Mouse (Mus musculus) layer of hippocampus, adult 2 months (tissue): Measurements from ENCODE around the gene Tbc1d30. TPM values are rescaled to one million over a fixed set of nuclear protein-coding genes. Genes with fewer than 3 reads are reported as not detected.

Experiments used
- DNase-seq, 2 experiments: peaks; one replicate each; pipeline ENCODE4 v3.0.0; 2022; ENCODE audit warnings: low spot score in 2 of 2
- H3K27ac ChIP-seq: fragments of 200-600 bp; 2 replicates; pipeline ENCODE4 v1.8.1; 2022
- H3K4me3 ChIP-seq: fragments of 200-600 bp; 2 replicates; pipeline ENCODE4 v1.8.1; 2022; ENCODE audit warnings: mild to moderate bottlenecking
- CTCF ChIP-seq: fragments of 200-600 bp; conservative IDR thresholded peaks from 2 replicates; pipeline ENCODE4 v1.8.1; 2022; ENCODE audit warnings: antibody characterized with exemption, mild to moderate bottlenecking, moderate library complexity
- total RNA-seq, 2 experiments: library from RNA; stranded (reverse); gene quantifications; 2 replicates each; pipeline ENCODE4 v1.2.3; 2021

Gene Tbc1d30
- total RNA-seq, 2 experiments from 2014 or later: 37.0 to 37.2 TPM

GRCm38 (mm10) chr10:121239065-121239464, 112.0 kb downstream of the Tbc1d30 start:
- H3K27ac ChIP-seq: no peak overlapping the region
- no peak for TF ChIP-seq CTCF
- no peak overlapping the region for H3K4me3 ChIP-seq
- DNase-seq: no peak

- TF ChIP-seq CTCF: no peak
- DNase-seq: no peak
Observed at GRCm38 (mm10) chr10:121238551-121238950, 112.5 kb downstream of the Tbc1d30 start.

DNA sequence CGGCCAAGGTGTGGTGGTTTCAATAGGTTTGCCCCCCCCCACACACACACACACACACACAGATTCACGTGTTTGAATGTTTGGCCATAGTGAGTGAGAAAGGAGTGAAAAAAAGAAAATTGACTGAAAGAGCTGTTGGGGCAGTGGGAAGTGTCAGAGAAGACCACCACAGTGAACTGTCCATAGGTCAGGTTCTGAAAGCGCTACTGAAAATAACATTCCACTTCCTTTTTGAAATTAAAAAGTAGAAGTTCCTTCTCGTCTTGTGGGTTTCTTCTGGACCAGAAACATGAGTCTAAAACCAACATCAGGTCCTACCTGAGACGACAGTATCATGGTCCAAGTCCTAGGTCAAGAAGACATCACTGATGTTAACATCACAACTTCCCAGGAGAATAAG, 113.7 kb downstream of the Tbc1d30 start:
- DNase-seq: no peak
- TF ChIP-seq CTCF: no peak

More at GRCm38 (mm10) chr10:121238551-121238950, 112.5 kb downstream of the Tbc1d30 start:
- H3K27ac ChIP-seq: no peak overlapping the region
- H3K4me3 ChIP-seq: no peak overlapping the region

GRCm38 (mm10) chr10:121235167-121235824, 115.8 kb downstream of the Tbc1d30 start:
- TF ChIP-seq CTCF: no peak

More for the DNA sequence above, 113.7 kb downstream of the Tbc1d30 start:
- Histone ChIP-seq H3K27ac (no peak overlapping the region), H3K4me3 (no peak overlapping the region)

DNA sequence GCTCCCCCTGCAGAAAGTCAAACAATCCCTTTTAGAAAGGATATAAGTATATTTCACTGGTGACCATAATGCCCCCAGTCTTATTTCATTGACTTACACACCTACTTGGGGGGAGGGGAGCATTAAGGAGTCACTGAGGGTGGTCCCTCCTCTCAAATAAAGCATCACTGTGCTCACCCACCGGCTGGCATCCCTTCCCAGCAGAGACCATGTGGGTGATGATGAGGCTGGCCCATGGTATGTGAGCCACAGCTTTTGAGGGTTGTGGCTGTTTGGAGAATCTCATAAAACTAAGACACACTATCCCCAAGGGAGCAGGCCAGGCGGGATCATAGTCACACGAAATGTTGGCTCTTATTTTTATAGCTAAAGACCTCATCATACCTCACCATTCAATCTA, 116.6 kb downstream of the Tbc1d30 start:
- no peak for DNase-seq
- no peak overlapping the region for H3K27ac ChIP-seq
- no peak for TF ChIP-seq CTCF
- no peak overlapping the region for H3K4me3 ChIP-seq

More at GRCm38 (mm10) chr10:121235167-121235824, 115.8 kb downstream of the Tbc1d30 start:
- DNase-seq: no peak
- Histone ChIP-seq H3K27ac (no peak overlapping the region), H3K4me3 (no peak overlapping the region)

DNA sequence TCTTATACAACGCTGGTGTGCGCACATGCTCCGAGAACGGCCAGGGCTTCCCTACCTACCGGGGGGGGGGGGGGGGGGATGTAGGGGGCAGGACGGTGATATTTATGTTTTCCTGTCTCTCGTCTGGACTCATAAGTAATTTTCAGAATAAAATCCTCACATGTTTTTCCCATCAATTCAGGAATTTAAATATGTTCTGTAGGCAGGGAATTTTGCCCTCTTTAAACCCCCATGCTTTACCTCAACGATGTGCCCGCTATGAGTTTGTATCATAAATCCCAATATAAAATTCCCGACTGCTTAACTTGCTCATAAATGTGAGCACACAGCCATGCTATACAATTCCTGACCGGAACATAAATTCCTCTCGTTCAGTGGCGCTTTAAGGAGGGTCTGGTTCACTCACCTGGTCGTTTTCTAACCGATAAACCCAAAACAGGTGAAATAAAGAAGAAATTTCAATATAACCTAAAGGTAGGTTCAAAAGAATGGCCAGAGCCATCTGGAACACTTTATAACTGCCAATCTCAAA, 122.6 kb downstream of the Tbc1d30 start:
- no peak overlapping the region for H3K4me3 ChIP-seq
- DNase-seq: no peak
- no peak overlapping the region for H3K27ac ChIP-seq
- TF ChIP-seq CTCF: no peak

- TF ChIP-seq CTCF: no peak
- H3K27ac ChIP-seq: no peak overlapping the region
- no peak for DNase-seq
Observed at GRCm38 (mm10) chr10:121227988-121228409, 123.1 kb downstream of the Tbc1d30 start.

DNA sequence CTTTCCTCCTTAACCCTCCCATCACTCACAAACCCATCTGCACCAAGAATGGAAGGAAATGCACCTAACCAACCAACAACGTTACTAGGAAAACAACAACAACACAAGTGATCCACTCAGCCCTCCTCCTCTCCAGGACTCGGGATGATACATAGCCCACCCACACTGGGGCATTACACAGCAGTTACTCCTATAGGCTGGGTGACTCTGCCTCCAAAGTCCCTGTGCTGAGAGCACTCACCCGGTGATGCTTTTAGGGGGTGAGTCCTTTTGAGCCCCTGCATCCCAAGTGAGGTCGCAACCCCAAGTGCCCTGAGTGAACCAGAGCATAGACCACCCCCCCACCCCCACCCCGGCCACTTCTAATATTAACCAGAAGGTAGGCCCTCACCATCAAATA, 123.7 kb downstream of the Tbc1d30 start:
- Histone ChIP-seq H3K27ac (no peak overlapping the region), H3K4me3 (no peak overlapping the region)
- DNase-seq: no peak
- TF ChIP-seq CTCF: no peak

More at GRCm38 (mm10) chr10:121227988-121228409, 123.1 kb downstream of the Tbc1d30 start:
- no peak overlapping the region for H3K4me3 ChIP-seq

GRCm38 (mm10) chr10:121225636-121226035, 125.4 kb downstream of the Tbc1d30 start:
- H3K27ac ChIP-seq: no peak overlapping the region
- TF ChIP-seq CTCF: peak; percentile 43
- no peak for DNase-seq
- no peak overlapping the region for H3K4me3 ChIP-seq

- DNase-seq: no peak
- Histone ChIP-seq H3K4me3 (no peak overlapping the region), H3K27ac (no peak overlapping the region)
- TF ChIP-seq CTCF: no peak
Observed at GRCm38 (mm10) chr10:121222881-121223280, 128.2 kb downstream of the Tbc1d30 start.

GRCm38 (mm10) chr10:121218616-121219015, 132.5 kb downstream of the Tbc1d30 start:
- no peak for DNase-seq
- TF ChIP-seq CTCF: no peak
- Histone ChIP-seq H3K27ac (no peak overlapping the region), H3K4me3 (no peak overlapping the region)

- no peak overlapping the region for H3K27ac ChIP-seq
- TF ChIP-seq CTCF: no peak
- no peak overlapping the region for H3K4me3 ChIP-seq
- no peak for DNase-seq
Observed at GRCm38 (mm10) chr10:121216804-121217203, 134.3 kb downstream of the Tbc1d30 start.

Other genes starting within 250 kb of the Tbc1d30 start
- gene Gns, start 13.8 kb upstream of the Tbc1d30 start, total RNA-seq: 10 to 100 TPM; 78.8 to 83.5 TPM
- 1 to 10 TPM; 8.8 to 9.3 TPM for gene Rassf3, start 125.1 kb upstream of the Tbc1d30 start, total RNA-seq
- 10 to 100 TPM; 49.3 to 55.6 TPM for gene Tbk1, start 235.5 kb upstream of the Tbc1d30 start, total RNA-seq